Mouse (Mus musculus): Measurements from ENCODE around the gene Olfr767.
"Not testable (repeated sequence)": the region's sequence is repeated elsewhere in the genome, so short reads cannot be mapped to it uniquely, and the experiment has no call there.

Gene Olfr767

GRCm38 (mm10) chr10:129082810-129083209 lies at the start of gene Olfr767:
Olfr767 (minus strand) TSS chr10:129082910.
- not testable (repeated sequence) for DNase-seq (ENCODE audit: low spot score in 2 of 2)

DNA sequence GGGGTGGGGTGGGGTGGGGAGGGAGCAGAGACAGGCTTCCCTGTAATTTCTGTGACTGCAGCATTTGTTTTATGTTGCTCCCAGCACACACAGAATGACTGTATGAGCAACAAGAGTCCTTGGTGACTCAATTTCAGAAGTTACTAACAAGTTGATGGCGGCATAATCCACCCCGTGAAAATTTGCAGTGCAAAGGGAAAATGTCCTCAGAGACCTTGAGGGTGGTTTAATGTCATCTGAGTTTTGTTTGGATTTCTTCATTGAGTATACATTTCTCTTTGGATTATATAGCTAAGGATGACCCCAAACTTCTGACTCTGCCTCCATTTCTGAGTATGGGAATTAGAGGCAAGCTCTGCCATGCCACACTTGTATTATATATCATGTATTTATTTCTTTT lies 35.1 kb upstream of the Olfr767 start, which contains the start of gene Olfr769:
TSS of gene Olfr769 (minus strand) at position 101 of the 400 bp plus-strand sequence.
- DNase-seq (ENCODE audit: low spot score in 2 of 2), result no peak

- DNase-seq (ENCODE audit: low spot score in 2 of 2), result no peak
Observed at GRCm38 (mm10) chr10:129115146-129115545, 32.4 kb upstream of the Olfr767 start.

GRCm38 (mm10) chr10:129101231-129101630 lies 18.5 kb upstream of the Olfr767 start:
- no peak for DNase-seq (ENCODE audit: low spot score in 2 of 2)

DNA sequence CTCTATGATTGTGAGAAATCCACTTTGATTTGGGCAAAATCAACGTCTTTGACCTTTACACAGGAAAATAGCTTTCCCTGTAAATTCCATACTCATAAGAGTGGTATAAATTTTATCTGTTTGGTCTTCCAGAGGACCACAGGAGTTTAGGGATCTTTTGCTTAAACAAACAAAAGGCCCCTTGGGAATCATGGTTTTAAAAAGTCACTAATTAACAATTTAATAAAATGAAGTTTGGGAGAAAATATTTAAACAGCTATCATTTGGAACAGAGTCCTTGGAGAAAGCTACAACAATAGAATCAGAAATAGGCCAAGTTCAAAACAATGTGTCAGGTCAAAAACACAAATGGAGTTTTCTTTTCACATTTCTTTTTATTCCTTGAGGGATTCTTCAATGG lies 16.6 kb upstream of the Olfr767 start, which contains the start of gene Olfr768:
TSS of gene Olfr768 (minus strand) at position 101 of the 400 bp plus-strand sequence.
- DNase-seq (ENCODE audit: low spot score in 2 of 2), result no peak

- no peak for DNase-seq (ENCODE audit: low spot score in 2 of 2)
Observed at GRCm38 (mm10) chr10:129068877-129069276, 13.8 kb downstream of the Olfr767 start, which contains the start of gene Olfr766-ps1. Olfr766-ps1 (minus strand) TSS chr10:129068977.

GRCm38 (mm10) chr10:129049898-129050297 lies 32.8 kb downstream of the Olfr767 start, which contains the start of gene Olfr765:
Olfr765 (minus strand) TSS chr10:129049998.
- DNase-seq (ENCODE audit: low spot score in 2 of 2), result not testable (repeated sequence)

- DNase-seq (ENCODE audit: low spot score in 2 of 2), result no peak
Observed at GRCm38 (mm10) chr10:129039796-129040195, 42.9 kb downstream of the Olfr767 start, which contains the start of gene Olfr764-ps1. Olfr764-ps1 (minus strand) TSS chr10:129039896.

- DNase-seq (ENCODE audit: low spot score in 2 of 2), result no peak
Observed at GRCm38 (mm10) chr10:129028343-129028742, 54.4 kb downstream of the Olfr767 start.

GRCm38 (mm10) chr10:129026018-129026662 lies 56.6 kb downstream of the Olfr767 start:
- DNase-seq (ENCODE audit: low spot score in 2 of 2), result no peak
